ENCODE assay signal across 20 mouse cellular contexts in genomic region chr11:30118038-30118437, GRCm38 (mm10).
"Had no signal": no experiment of that assay in that cellular context is flagged by ENCODE, and none has a peak within 500 bp of the region (broad histone marks: within the 10 kb centered on the region; RNA-seq: fewer than 3 reads in every experiment).

No protein-coding gene starts in this region.

- H3K9ac ChIP-seq: limb, embryonic 13.5 days; liver, embryonic 12.5 days; liver, embryonic 15.5 days; lung, embryonic 15.5 days; midbrain, embryonic 13.5 days; neural tube, embryonic 12.5 days had no signal

- DNase-seq: kidney, adult 9 months; kidney, postnatal 14 days; kidney, postnatal 4 days; liver; lung, adult 18-20 months; lung, postnatal 10 days; lung, postnatal 36 days; right cerebral cortex, postnatal 14 days; right cerebral cortex, postnatal 4 days; thymus, postnatal 25 days had no signal

- ATAC-seq: liver, embryonic 12.5 days; midbrain, embryonic 13.5 days had no signal

- H3K27me3 ChIP-seq: limb, embryonic 13.5 days; liver, embryonic 12.5 days; liver, embryonic 15.5 days; lung, embryonic 15.5 days; megakaryocyte, embryonic 14.5 days; midbrain, embryonic 13.5 days; neural tube, embryonic 12.5 days had no signal

- H3K4me1 ChIP-seq: limb, embryonic 10.5 days; limb, embryonic 13.5 days; liver, embryonic 12.5 days; liver, embryonic 15.5 days; lung, embryonic 15.5 days; midbrain, embryonic 10.5 days; midbrain, embryonic 13.5 days; neural tube, embryonic 12.5 days had no signal

- H3K4me3 ChIP-seq: limb, embryonic 10.5 days; limb, embryonic 13.5 days; liver, embryonic 12.5 days; liver, embryonic 15.5 days; lung, embryonic 15.5 days; megakaryocyte, embryonic 14.5 days; midbrain, embryonic 10.5 days; midbrain, embryonic 13.5 days; neural tube, embryonic 12.5 days had no signal

- H3K4me2 ChIP-seq: limb, embryonic 13.5 days; liver, embryonic 12.5 days; liver, embryonic 15.5 days; lung, embryonic 15.5 days; midbrain, embryonic 13.5 days; neural tube, embryonic 12.5 days had no signal

- H3K9me3 ChIP-seq: limb, embryonic 10.5 days; limb, embryonic 13.5 days; liver, embryonic 12.5 days; liver, embryonic 15.5 days; lung, embryonic 15.5 days; megakaryocyte, embryonic 14.5 days; midbrain, embryonic 10.5 days; midbrain, embryonic 13.5 days; neural tube, embryonic 12.5 days had no signal

- H3K27ac ChIP-seq: limb, embryonic 10.5 days; limb, embryonic 13.5 days; liver, embryonic 12.5 days; liver, embryonic 15.5 days; lung, embryonic 15.5 days; midbrain, embryonic 10.5 days; midbrain, embryonic 13.5 days; neural tube, embryonic 12.5 days; stomach, postnatal 0 days had no signal
